Mouse (Mus musculus) G1E-ER4 (cell line): ENCODE data around the gene Kmt5b. TPM values are rescaled to one million over a fixed set of nuclear protein-coding genes. Genes with fewer than 3 reads are reported as not detected.

Experiments used
- GATA1 ChIP-seq: IDR thresholded peaks from one replicate; pipeline ENCODE4 v1.8.0; 2012; ENCODE audit warnings: low read length, inconsistent platforms
- polyA plus RNA-seq: library from polyadenylated mRNA; stranded (reverse); fragments of >175 nt; gene quantifications from 2 replicates; pipeline ENCODE4 v1.2.3, GENCODE M21; 2012

Kmt5b gene
- 7.1 and 10.0 TPM in 2 replicates for polyA plus RNA-seq

DNA sequence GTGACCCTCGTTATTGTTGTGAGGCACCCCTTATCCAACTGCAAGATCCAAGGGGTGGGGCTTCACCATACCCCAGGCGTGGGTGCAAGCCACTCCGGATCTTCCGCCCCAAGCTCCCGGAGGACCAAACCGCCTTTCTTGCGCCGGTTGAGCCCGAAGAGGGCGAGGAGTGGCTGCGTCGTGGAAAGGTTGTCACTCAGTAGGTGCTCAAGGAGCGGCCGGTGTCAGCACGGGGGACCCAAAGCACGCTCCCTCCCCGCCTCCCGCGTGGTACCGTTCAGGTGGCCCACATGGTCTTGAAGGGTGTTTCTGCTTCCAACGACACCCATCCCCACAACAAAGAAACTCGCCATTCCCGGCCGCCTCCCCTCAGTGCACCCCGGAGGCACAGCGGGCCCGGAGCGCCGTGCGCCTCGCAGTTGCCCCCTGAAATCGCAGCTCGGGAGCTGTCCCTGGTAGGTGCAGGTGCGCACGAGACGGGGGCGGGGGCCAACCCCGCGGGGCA lies at the start of gene Kmt5b:
Gene Kmt5b, plus strand, starts transcription at position 146 of the 505 bp plus-strand sequence.
- no peak for TF ChIP-seq GATA1

DNA sequence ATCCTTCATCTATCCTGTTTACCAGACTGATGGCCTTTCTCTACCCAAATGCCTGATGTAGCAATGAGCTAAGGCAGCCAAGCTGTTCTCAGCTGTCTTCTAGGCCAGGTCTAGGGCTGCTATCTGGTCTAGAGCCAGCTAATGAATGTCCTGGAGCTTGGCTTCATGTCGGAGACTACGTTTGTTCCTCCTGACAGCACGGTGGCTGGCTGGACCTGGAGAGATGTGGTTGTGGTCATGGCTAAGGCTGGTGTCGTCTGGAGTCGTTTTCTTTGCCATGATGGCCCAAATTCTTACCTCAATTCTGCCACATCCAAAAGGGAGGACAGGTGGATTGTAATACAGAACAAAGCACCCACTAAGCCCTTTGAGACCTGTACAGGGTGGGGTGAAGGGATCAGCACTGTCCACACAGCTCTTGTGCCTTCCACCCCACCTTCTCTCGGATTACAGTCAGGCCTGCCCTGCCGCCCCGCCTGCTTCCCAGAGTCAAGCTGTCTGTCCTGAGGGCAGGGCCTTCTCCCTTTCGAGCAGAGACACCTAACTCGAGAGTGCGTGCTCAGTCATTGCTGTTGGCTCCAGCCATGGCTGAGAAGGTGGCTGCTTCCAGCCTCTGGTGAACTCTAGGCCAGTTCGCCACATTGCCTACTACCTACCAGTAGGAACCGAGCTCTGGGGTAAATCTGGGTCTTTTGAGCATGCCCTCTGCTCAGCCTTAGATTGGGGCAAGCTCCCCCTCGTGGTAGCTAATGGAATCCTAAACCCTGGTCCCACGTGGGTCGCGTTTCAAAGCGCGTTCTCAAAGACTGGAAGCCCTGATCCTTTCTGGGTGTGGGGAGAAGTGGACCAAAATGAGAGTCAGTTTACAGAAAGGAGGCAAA lies 48.5 kb upstream of the Kmt5b start:
- TF ChIP-seq GATA1: no peak

DNA sequence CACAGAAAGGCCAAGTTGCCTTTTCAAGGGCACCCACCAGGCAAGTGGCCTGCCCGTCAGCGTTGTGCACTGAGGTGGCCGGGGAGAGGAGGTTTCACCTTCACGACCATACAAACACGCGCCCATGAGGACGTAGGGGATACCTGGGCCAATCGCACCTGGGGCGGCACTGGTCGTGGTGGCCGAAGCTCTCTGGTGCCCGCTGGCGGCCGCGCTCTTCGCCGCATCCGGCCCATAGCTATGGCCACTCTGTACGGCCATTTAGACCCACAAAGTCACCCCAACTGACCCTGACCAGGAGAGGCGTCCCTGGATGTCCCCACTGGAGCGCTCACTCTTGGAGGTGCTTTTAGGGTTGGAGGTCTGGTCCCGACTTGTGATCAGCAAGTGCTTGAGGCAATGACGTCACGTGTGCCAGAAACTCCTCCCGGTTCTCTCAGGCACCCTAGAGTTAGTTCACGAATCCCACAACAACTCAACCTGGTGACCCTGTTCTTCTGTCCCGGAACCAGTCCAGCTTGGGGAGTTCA lies 47.8 kb upstream of the Kmt5b start:
- TF ChIP-seq GATA1: no peak

DNA sequence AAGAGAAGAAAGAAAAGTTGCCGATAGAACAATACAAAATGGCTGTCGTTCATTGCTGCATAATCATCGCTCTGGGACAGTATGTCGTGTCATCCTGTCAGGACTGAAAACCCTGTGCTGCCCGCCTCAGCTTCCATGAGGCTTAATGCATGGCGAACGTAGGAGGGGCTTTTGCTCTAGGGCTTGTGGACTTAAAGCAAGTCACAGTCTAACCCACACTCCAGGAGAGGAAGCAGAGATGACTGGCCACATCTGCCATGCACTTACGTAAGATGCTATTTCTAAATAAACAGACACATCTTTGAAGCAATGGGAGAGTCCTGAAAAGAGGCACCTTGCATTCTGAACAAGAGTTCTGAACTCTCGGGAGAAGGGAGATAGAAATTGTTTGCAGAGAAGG lies 44.1 kb upstream of the Kmt5b start:
- no peak for TF ChIP-seq GATA1

DNA sequence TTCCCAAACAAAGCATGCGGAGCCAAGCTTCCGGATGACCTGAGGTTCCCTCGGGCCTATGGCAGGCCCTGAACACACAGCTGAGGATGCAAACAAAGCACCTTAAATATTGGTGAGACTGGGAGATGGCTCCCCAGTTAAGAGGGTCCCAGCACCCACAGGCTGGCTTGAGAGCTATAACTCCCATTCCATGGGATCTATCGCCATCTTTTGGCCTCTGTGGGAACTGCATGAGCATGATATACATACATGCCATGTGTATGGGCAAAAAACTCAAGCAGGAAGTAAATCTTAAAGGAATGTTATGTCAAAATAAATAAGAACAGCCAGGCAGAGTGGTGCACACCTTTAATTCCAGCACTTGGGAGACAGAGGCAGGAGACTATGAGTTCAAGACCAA lies 43.3 kb upstream of the Kmt5b start:
- TF ChIP-seq GATA1: no peak

DNA sequence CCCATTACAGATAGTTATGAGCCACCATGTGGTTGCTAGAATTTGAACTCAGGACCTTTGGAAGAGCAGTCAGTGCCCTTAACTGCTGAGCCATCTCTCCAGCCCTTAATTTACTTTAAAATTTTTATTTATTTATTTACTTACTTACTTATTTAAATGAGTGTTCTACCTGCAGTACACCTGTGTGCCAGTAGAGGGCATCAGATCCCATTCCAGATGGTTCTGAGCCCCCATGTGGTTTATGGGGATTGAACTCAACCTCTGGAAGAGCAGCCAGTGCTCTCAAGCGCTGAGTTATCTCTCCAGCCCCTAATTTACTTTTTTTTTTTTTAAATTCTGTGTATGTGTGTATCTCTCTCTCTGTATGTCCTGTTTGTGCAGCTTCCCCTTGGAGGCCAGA lies 42.4 kb upstream of the Kmt5b start:
- TF ChIP-seq GATA1: no peak

DNA sequence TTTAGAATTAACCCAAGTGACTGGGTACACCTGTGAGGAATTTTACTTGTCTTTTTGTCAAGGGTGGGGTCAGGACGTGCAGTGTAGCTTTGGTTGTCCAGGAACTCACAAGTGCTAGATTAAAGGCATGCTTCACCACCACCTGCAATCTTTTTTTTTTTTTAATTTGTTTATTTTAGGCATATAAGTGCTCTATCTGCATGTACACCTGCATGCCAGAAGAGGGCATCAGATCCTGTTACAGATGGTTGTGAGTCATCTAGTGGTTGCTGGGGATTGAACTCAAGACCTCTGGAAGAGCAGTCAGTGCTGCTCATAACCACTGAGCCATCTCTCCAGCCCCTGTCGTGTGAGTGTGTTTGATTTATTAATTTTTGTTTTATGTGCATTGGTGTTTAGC lies 38.3 kb upstream of the Kmt5b start:
- TF ChIP-seq GATA1: no peak

DNA sequence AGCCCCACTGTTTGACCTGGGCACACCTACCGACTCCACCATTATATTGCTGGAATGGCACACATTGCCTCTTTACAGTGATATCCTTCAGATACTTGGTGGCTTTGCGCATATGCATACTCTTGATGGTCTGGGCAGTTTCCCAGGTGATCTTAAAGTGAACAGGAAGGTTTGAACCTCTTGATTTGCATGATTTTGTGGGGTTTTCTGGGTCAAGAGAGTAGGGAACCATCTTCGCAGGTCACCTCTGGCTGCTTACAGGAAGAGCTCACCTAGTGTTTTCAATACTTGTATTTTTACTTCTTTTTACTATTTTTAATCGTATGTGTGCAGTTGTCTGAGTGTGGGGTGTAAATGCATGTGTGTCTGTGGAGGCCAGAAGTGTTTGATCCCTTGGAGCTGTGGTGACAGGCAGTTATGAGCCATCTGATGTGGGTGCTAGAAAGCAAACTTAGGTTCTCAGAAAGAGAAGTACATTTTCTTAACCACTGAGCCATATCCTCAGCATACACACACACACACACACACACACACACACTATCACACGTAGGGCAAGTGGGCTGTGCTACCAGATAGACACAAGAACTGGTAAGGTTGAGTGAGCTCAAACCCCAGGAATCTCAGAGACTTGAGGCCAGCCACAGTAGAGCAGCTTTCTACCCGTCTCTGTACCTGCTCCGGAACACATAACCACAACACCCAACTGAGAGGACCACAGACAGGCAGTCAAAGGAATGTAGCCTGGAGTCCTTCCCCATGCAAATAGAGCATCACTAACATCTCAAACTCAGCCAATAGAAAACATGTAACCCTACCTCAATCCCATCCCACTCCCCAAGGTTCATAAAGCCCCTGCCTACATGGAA lies 36.2 kb upstream of the Kmt5b start:
- TF ChIP-seq GATA1: no peak

DNA sequence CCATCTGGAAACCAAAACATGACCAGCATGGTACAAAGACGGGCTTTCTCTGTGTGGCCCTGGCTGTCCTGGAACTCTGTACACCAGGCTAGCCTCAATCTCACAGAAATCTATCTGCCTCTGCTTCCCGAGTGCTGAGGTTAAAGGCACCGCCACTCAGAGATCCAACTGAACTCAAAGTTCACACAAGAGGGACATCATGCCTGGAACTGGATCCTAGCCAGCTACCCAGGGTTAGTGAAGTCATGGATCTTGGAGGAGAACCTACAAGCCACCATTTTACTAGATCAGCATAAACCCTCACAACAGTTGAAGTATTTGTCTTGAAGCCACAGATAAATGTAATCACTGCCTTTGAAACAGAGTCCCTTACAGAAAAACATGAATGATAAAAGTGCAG lies 31.2 kb upstream of the Kmt5b start:
- no peak for TF ChIP-seq GATA1

DNA sequence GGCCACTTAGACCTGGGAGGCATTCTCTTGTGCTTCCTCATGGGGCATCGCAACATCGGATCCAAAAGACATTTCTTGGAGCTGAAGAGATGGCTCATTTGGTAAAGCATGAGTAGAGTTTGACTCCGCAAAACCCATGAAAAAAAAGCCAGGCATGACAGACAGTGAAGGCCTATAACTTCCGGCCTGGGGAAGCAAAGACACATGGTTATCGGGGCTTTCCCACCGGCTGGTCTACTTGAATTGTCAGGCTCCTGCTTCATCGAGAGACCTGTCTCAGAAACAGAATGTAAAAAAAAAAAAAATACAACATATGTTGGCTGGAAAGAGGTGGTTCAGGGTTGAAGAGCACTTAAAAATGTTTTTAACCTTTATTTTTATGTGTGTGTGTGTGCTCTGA lies 27.6 kb upstream of the Kmt5b start:
- no peak for TF ChIP-seq GATA1

DNA sequence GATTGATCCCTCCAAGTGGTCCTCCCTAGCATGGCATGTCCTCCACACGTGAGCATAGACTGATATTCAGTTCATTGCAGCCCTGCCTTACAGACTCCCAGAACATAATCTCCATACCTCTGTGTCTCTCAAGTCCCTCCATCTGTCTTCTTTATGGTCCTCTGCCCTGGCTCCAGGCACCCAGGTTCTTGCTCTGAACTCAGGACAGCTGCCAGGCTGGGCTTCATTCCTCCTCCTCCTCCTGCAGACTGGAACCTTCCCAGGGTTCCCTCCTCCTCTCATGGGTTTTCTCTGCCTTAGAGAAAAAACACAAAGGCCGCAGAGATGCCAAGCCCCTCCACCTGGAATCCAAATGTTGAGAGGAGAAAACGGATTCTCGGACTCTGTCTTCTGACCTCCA lies 24.5 kb upstream of the Kmt5b start:
- TF ChIP-seq GATA1: no peak

DNA sequence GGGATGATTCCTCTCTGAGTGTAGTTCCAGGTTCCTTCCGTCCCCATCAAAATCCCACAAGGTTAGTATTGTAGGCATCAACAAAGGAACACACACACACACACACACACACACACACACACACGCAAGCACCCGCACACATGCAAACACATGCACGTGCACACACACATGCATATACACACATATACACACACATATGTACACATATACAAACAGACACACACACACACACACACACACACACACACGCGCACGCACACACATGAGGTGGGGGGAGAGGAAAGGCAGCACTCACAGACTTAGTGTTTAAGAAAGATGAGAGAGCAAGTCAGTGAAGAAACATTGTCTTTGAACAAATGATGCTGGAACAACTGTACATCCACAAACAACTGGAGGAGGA lies 23.9 kb upstream of the Kmt5b start:
- TF ChIP-seq GATA1: no peak

DNA sequence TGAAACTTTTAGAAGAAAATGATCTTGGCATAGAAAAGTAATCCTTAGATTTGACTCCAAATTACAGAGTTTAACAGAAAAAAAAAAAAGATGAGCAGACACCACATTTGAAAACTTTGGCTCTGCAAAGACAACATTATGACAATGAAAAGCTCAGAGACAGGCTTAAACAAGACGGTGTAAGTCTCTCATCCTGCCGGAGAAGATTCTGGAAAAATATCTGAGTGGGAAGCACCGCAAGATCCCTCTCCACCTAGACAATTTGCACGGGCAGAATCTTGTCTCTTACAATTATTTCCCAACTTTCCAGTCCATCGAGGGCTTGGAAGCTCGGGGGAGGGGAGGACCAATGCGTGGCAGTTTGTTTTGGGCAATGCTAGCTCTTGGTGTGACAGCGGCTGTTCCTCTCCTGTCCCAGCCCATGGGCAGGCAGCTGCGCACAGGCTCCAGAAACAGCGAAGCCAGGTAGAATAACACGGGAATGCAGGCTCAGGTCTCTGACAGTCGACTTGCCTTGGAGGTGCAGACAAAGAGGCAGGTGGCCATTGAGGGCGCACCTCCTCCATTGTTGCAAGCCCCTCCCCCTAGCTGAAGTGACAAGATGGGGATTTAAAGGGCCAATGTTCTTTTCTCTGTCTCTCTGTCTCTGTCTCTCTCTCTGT lies 23.2 kb upstream of the Kmt5b start:
- no peak for TF ChIP-seq GATA1

DNA sequence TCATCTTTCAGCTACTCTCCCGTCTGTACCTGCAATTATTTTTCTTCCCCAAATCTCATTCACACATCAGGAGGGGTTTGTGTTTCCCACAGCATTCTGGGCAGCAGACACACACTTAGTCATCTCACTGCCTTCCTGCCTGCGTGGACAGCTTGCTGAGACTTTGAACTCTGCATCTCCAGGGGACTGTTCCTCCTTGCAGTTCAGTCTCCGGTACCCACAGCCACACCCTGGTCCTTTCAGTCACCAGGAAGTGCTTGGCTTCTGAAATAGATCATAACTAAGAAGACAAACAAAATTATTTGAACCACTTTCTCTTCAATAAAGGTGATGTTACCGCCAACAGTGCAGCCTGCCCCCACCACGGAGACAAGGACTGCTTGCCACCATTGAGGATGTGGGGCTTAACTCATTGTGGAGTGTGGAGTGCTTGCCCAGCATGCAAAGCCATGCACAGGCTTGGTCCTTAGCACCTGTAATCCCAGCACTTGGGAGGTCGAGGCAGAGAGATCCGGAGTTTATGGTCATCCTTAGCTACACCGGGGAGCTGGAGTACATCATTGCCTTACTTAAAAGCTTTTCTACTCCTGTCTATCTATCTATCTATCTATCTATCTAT lies 14.5 kb upstream of the Kmt5b start:
- TF ChIP-seq GATA1: no peak

DNA sequence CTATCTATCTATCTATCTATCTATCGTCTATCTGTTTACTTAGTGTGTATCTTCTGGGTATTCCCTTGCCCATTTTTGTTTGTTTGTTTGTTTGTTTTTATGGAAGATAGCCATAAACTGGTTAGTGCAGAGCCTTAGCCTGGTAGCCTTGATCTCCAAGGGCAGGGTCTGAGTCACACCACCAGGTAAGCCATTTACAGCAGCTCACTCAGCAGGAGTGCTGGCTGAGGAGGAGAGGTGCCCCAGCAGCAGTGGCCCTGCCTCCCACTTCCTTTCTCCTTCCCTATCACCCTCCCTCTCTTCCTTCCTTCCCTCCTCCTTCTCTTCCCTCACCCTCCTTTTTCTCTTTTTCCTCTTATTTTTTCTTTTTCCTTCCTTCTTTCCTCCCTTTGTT lies 14.0 kb upstream of the Kmt5b start:
- TF ChIP-seq GATA1: no peak
